Mouse (Mus musculus) small intestine, adult 2 months (tissue): ENCODE data around the gene Fgfr1op2. TPM values are rescaled to one million over a fixed set of nuclear protein-coding genes. Genes with fewer than 3 reads are reported as not detected.
A peak's percentile ranks its signal among the peaks of the same experiment; 100 is the strongest.

Source experiments
- H3K27ac ChIP-seq: fragments of 200-500 bp; 2 replicates; pipeline ENCODE4 v1.5.1; 2012; ENCODE audit warnings: low read depth, low read length, control low read depth, inconsistent platforms; ENCODE audit not compliant: insufficient read depth
- H3K27me3 ChIP-seq: fragments of 200-500 bp; 2 replicates; pipeline ENCODE4 v1.6.1; 2012; ENCODE audit warnings: mild to moderate bottlenecking, moderate library complexity, low read length, inconsistent platforms; ENCODE audit not compliant: control insufficient read depth, insufficient read depth
- H3K36me3 ChIP-seq: fragments of 200-500 bp; 2 replicates; pipeline ENCODE4 v1.6.1; 2012; ENCODE audit warnings: mild to moderate bottlenecking, low read length, control low read depth, inconsistent platforms; ENCODE audit not compliant: control insufficient read depth, insufficient read depth
- H3K4me1 ChIP-seq: fragments of 200-500 bp; 2 replicates; pipeline ENCODE4 v1.6.1; 2012; ENCODE audit warnings: low read length, inconsistent platforms, mixed read lengths; ENCODE audit not compliant: control insufficient read depth, insufficient read depth, insufficient read length
- H3K4me3 ChIP-seq: fragments of 200-500 bp; 2 replicates; pipeline ENCODE4 v1.5.1; 2012; ENCODE audit warnings: low read depth, mild to moderate bottlenecking, control low read depth, inconsistent platforms, low read length, moderate library complexity
- CTCF ChIP-seq: fragments of 200-500 bp; IDR thresholded peaks from 2 replicates; pipeline ENCODE4 v1.5.1; 2012; ENCODE audit warnings: low read depth, mild to moderate bottlenecking, control low read depth, inconsistent platforms, low read length, moderate library complexity, mixed read lengths; ENCODE audit not compliant: insufficient replicate concordance, insufficient read length; ENCODE audit errors: extremely low read depth
- POLR2A ChIP-seq: fragments of 200-500 bp; IDR thresholded peaks from 2 replicates; pipeline ENCODE4 v1.6.1; 2012; ENCODE audit warnings: low read depth, mild to moderate bottlenecking, control low read depth, inconsistent platforms, low read length, moderate library complexity
- WGBS: fragments of 180-500 bp; shearing (Covaris S2); methylation state at CpG from one replicate; pipeline ENCODE4 v1.1.7; 2018; 5-methylcytosine and 5-hydroxymethylcytosine counted together
- polyA plus RNA-seq: library from polyadenylated mRNA; depleted of rRNA; stranded (reverse); fragments of >200 nt; gene quantifications from 2 replicates; pipeline ENCODE4 v1.2.3, GENCODE M21; 2012

Fgfr1op2 gene
- polyA plus RNA-seq, 1 experiment = 54.7 TPM

- Histone ChIP-seq H3K4me3 (peak overlapping the region; percentile 81), H3K27me3 (no peaks in the 10 kb centered on the region), H3K4me1 (peaks cover 10% of the 10 kb centered on the region; the same call in 1 of the 2 replicates), H3K36me3 (no peaks in the 10 kb centered on the region), H3K27ac (peak overlapping the region; percentile 23)
- WGBS = 13% methylated on average over 14 of the region's 14 CpGs
- TF ChIP-seq POLR2A (0 out of 2 replicates have a peak, but pooled peaks have one; percentile 9), CTCF (no peak)
Measured at GRCm38 (mm10) chr6:146633629-146634014, 56.6 kb downstream of the Fgfr1op2 start.

GRCm38 (mm10) chr6:146634015-146634722 is 57.2 kb downstream of the Fgfr1op2 start:
- TF ChIP-seq POLR2A = peak; percentile 1
- no peak for TF ChIP-seq CTCF
- Histone ChIP-seq H3K36me3 (no peaks in the 10 kb centered on the region), H3K4me3 (peak overlapping the region; percentile 81), H3K27ac (peak overlapping the region; percentile 23), H3K4me1 (peaks cover 10% of the 10 kb centered on the region; the same call in 1 of the 2 replicates), H3K27me3 (no peaks in the 10 kb centered on the region)
- WGBS = under 1% methylated on average over 82 of the region's 82 CpGs

DNA sequence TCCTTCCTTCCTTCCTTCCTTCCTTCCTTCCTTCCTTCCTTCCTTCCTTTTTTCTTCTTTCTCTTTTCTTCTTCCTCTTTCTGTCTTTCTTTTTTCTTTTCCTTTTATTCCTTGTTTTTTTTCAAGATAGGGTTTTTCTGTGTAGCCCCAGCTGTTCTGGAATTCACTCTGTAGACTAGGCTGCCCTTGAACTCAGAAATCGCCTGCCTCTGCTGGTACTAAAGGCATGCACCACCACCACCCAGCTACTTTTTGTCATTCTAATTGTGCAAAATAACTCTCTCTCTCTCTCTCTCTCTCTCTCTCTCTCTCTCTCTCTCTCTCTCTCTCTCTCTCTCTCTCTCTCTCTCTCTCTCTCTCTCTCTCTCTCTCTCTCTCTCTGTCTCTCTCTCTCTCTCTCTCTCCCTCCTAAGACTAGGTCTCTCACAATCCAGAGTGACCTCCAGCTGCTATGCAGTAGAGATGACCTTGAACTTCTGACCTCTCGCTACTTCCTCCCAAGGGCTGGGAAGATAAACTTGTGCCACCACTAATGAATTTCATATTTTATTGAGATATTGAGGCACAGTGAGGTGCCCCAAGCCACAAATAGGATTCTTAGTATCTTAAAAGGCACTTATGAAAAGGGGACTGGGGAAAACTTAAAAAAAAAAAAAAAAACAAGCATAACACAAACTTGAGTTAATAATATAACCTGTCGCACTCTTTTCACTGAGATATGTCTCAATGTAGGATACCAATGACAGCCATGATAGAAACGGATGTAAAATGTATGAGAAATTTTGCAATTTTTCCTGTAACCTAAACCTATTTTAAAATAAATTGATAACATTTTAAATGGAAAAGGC is 58.0 kb downstream of the Fgfr1op2 start:
- Histone ChIP-seq H3K27ac (no peak overlapping the region; the same call in 1 of the 2 replicates), H3K36me3 (no peaks in the 10 kb centered on the region), H3K4me1 (peaks cover 10% of the 10 kb centered on the region; the same call in 1 of the 2 replicates), H3K27me3 (no peaks in the 10 kb centered on the region), H3K4me3 (peak overlapping the region; percentile 81)
- TF ChIP-seq POLR2A (no peak), CTCF (no peak)
- WGBS = 68% methylated on average over 4 of the region's 4 CpGs

DNA sequence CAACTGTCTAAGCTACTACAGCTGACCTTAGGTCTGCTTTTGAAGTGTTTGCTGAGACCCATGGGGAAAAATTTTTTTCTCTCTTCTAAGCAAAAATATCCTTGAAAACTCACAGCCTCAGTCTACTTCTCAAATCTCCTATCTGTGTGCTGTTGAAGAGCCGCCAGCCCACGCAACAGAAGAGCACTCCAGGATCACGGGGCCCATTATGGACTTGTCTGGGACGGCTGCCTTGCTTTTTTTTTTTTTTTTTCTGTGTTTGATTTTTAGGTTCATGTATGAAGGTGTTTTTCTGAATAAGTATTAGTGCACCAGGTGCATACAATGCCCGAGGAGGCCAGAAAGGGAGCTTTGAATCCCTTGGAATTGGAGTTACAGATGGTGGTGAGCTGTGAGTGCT is 59.5 kb downstream of the Fgfr1op2 start:
- WGBS = 85% methylated on average over 5 of the region's 5 CpGs
- H3K4me3 ChIP-seq = no peak overlapping the region
- no peak for TF ChIP-seq POLR2A
- no peak overlapping the region for H3K27ac ChIP-seq
- H3K4me1 ChIP-seq = peaks cover 10% of the 10 kb centered on the region; the same call in 1 of the 2 replicates
- H3K36me3 ChIP-seq = no peaks in the 10 kb centered on the region
- H3K27me3 ChIP-seq = no peaks in the 10 kb centered on the region

DNA sequence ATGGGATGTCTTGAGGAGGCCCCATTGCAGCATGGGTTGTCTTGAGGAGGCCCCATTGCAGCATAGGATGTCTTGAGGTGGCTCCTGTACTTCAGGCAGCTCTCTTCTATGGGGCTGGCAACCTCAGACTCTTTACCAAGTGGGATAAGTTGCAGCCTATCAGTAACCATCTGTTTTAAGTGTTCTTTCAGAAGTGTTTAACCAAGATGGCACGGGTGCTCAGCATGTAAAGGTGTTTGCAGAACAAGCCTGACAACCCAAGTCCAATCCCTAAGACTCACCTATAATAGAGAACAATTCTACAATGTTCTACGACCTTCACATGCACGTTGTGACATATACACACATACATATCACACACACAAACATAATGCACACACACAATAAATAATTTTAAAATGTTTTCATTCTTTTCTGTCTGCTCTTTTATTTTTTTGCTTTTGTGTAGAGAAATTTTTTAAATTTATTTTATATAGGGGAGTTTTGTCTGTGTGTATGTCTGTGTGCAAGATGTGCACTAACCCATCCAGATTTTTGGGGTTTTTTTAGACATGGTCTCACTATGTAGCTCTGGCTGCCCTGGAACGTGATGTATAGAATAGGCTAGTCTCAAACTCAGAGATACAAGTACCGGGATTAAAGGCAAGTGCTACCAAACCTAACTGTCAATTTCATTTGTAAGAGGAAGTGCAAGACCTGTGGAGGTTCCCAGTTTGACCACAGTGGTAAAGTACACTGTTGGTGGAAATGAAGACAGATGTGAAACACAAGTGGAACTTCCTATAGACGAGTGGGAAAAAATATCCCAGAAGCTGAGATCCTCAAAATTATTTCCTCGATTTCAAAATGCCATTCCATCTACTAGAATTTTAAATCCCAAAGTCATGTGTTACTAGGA is 63.3 kb downstream of the Fgfr1op2 start:
- Histone ChIP-seq H3K4me3 (no peak overlapping the region), H3K27me3 (no peaks in the 10 kb centered on the region), H3K4me1 (peaks cover 8% of the 10 kb centered on the region; the same call in 1 of the 2 replicates), H3K27ac (no peak overlapping the region), H3K36me3 (no peaks in the 10 kb centered on the region)
- TF ChIP-seq CTCF (no peak), POLR2A (no peak)
- 67% methylated on average over 7 of the region's 7 CpGs for WGBS

DNA sequence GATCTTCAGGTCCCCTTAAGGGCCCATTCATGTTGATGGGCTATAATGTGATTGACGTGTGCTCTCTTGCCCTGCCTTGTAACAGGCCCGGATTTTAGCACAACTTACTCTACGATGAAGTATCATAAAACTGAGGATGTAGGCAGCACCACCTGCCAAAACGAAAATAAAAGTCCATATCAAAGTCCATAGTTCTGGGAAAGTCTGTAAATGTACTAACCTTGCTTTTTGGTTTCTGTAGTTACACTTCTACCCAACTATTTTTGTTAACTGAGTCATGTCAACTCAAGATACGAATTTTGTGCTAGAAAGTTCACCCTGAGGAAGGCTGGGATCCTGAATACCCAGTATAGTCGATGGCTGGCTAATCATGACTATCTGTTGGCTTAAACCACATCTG is 64.0 kb downstream of the Fgfr1op2 start:
- Histone ChIP-seq H3K4me1 (peaks cover 8% of the 10 kb centered on the region; the same call in 1 of the 2 replicates), H3K4me3 (no peak overlapping the region), H3K36me3 (no peaks in the 10 kb centered on the region), H3K27me3 (no peaks in the 10 kb centered on the region), H3K27ac (peak overlapping the region; percentile 74)
- no peak for TF ChIP-seq POLR2A
- WGBS = 25% methylated on average over 6 of the region's 6 CpGs
